ENCODE assay signal across 19 mouse cellular contexts in the genomic region with DNA sequence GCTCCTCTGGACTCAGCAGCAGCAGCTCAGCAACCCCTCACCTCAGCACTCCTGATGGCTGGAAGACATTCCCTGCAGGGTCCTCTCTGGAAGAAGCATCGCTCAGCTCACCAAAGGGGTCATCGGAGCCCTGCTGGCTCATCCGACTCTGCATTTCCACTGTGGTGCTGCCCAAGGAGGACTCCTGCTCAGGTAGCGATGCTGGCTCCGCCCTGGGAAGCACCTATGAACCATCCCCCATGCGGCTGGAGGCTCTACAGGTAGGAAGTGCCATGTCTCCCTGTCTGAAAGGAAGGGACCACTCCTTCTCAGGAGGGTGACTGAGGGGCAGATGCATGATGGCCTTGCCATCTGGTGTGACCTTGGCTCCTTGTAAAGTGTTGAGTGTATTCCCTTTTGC. TPM values are rescaled to one million over a fixed set of nuclear protein-coding genes. Genes with fewer than 3 reads are reported as not detected.
"Had no signal": no experiment of that assay in that cellular context is flagged by ENCODE, and none has a peak within 500 bp of the region (broad histone marks: within the 10 kb centered on the region; RNA-seq: fewer than 3 reads in every experiment).

No protein-coding gene starts in this region.

- H3K4me1 ChIP-seq: neural tube, embryonic 13.5 days; neural tube, embryonic 15.5 days; stomach, embryonic 15.5 days had no signal

- H3K9me3 ChIP-seq: neural tube, embryonic 13.5 days; neural tube, embryonic 15.5 days; stomach, embryonic 15.5 days had no signal

- H3K4me2 ChIP-seq: neural tube, embryonic 13.5 days; neural tube, embryonic 15.5 days; stomach, embryonic 15.5 days had no signal

- DNase-seq: retina, postnatal 1 day; right cerebral cortex, adult 18-20 months; right cerebral cortex, postnatal 14 days; right cerebral cortex, postnatal 25 days; right cerebral cortex, postnatal 4 days; spleen, adult 18-20 months; thymus, adult 18-20 months; thymus, adult 2 months; thymus, postnatal 14 days; thymus, postnatal 25 days; thymus, postnatal 36 days; thymus, postnatal 4 days had no signal

- H3K27ac ChIP-seq: neural tube, embryonic 13.5 days; neural tube, embryonic 15.5 days; stomach, embryonic 15.5 days; stomach, postnatal 0 days had no signal

- H3K27me3 ChIP-seq: neural tube, embryonic 13.5 days; neural tube, embryonic 15.5 days; stomach, embryonic 15.5 days had no signal

- H3K4me3 ChIP-seq: neural tube, embryonic 13.5 days; neural tube, embryonic 15.5 days; stomach, embryonic 15.5 days had no signal

- H3K9ac ChIP-seq: neural tube, embryonic 13.5 days; neural tube, embryonic 15.5 days; stomach, embryonic 15.5 days had no signal

RNA-seq across cellular contexts. Expression of gene Wfdc21, which starts 25.6 kb away (rescaled TPM):
- polyA plus RNA-seq: neural tube, embryonic 13.5 days; neural tube, embryonic 14.5 days; small intestine, adult 2 months; stomach, embryonic 14.5 days had no signal
